8 mouse cellular contexts compared by ENCODE assay signal in genomic region chr15:85523173-85523991, GRCm38 (mm10). TPM values are rescaled to one million over a fixed set of nuclear protein-coding genes. Genes with fewer than 3 reads are reported as not detected.
DNase-seq lines count a peak whose midpoint lies in the region; ATAC-seq and TF ChIP-seq lines count a peak whose summit lies in the region.

No protein-coding gene starts in this region.

- intact Hi-C loops in gastrocnemius, postnatal 14 days (cut with DNase I; ENCODE audit: low total_unique reads) = no loop called here

- H3K27ac ChIP-seq in hindbrain, embryonic 15.5 days (replicated peaks) = no peak overlapping the region
- H3K27ac ChIP-seq in limb, embryonic 14.5 days (replicated peaks; ENCODE audit: low read depth, low read length) = no peak overlapping the region
- H3K27ac ChIP-seq in midbrain, embryonic 15.5 days = no peak overlapping the region

- TF ChIP-seq POLR2A in limb, embryonic 14.5 days (IDR thresholded peaks at IDR 0.05; ENCODE audit: borderline replicate concordance, extremely low read depth, insufficient read depth, insufficient read length) = no peak

- 0 out of 2 replicates have a peak overlapping the region, but pooled peaks have one; percentile 8 for H3K4me2 ChIP-seq in hindbrain, embryonic 15.5 days
- H3K4me2 ChIP-seq in limb, embryonic 14.5 days (replicated peaks; ENCODE audit: low read depth, low read length, severe bottlenecking) = peak overlapping the region; percentile 30; the same call in 1 of the 2 replicates
- peak overlapping the region; percentile 12; the same call in 1 of the 2 replicates for H3K4me2 ChIP-seq in midbrain, embryonic 15.5 days

- H3K9me3 ChIP-seq in hindbrain, embryonic 15.5 days = no peaks in the 10 kb centered on the region
- H3K9me3 ChIP-seq in limb, embryonic 14.5 days (ENCODE audit: control insufficient read depth, low read length) = no peaks in the 10 kb centered on the region
- no peaks in the 10 kb centered on the region for H3K9me3 ChIP-seq in midbrain, embryonic 15.5 days

- peak; percentile 55; the same call in 1 of the 2 replicates for ATAC-seq in hindbrain, embryonic 15.5 days (ENCODE audit: low FRiP score, low read depth)
- ATAC-seq in limb, embryonic 14.5 days (ENCODE audit: low FRiP score, low read depth) = peak; percentile 65; the same call in 1 of the 2 replicates
- ATAC-seq in midbrain, embryonic 15.5 days (replicated peaks) = 0 out of 2 replicates have a peak, but pooled peaks have one; percentile 37

- 16% methylated on average over 14 of the region's 14 CpGs for WGBS in hindbrain, embryonic 15.5 days
- WGBS in limb, embryonic 14.5 days = 7% methylated on average over 10 of the region's 14 CpGs
- WGBS in midbrain, embryonic 15.5 days = 13% methylated on average over 14 of the region's 14 CpGs

- H3K9ac ChIP-seq in hindbrain, embryonic 15.5 days = no peak overlapping the region
- H3K9ac ChIP-seq in limb, embryonic 14.5 days (ENCODE audit: low read depth, low read length, severe bottlenecking) = no peak overlapping the region
- H3K9ac ChIP-seq in midbrain, embryonic 15.5 days = no peak overlapping the region

- H3K27me3 ChIP-seq in hindbrain, embryonic 15.5 days = no peaks in the 10 kb centered on the region
- H3K27me3 ChIP-seq in limb, embryonic 14.5 days (ENCODE audit: control insufficient read depth, insufficient read depth, low read length) = no peaks in the 10 kb centered on the region
- no peaks in the 10 kb centered on the region; the same call in 1 of the 2 replicates for H3K27me3 ChIP-seq in midbrain, embryonic 15.5 days (replicated peaks)

- peak; percentile 21 for DNase-seq in layer of hippocampus, adult 11-12 months (ENCODE audit: low spot score)
- DNase-seq in layer of hippocampus, adult 18-20 months (ENCODE audit: low spot score in 2 of 2) = no peak
- DNase-seq in cerebellum, postnatal 14 days = peak; percentile 66 to 68
- DNase-seq in gastrocnemius, postnatal 14 days = peak; percentile 73
- peak; percentile 18 for DNase-seq in limb, embryonic 14.5 days (ENCODE audit: low spot score)
- DNase-seq in yolk sac, embryonic 10.5 days (ENCODE audit: low spot score) = peak; percentile 52

- H3K4me1 ChIP-seq in hindbrain, embryonic 15.5 days (replicated peaks) = peaks cover 12% of the 10 kb centered on the region; the same call in 1 of the 2 replicates
- H3K4me1 ChIP-seq in limb, embryonic 14.5 days (ENCODE audit: control insufficient read depth, insufficient read depth, low read length) = peaks cover 13% of the 10 kb centered on the region
- H3K4me1 ChIP-seq in midbrain, embryonic 15.5 days = peaks cover 17% of the 10 kb centered on the region

- no peak overlapping the region for H3K4me3 ChIP-seq in hindbrain, embryonic 15.5 days
- H3K4me3 ChIP-seq in limb, embryonic 14.5 days (replicated peaks; ENCODE audit: low read length) = no peak overlapping the region
- H3K4me3 ChIP-seq in midbrain, embryonic 15.5 days = no peak overlapping the region

- H3K36me3 ChIP-seq in hindbrain, embryonic 15.5 days = no peaks in the 10 kb centered on the region
- H3K36me3 ChIP-seq in limb, embryonic 14.5 days (ENCODE audit: control insufficient read depth, insufficient read depth, low read length) = no peaks in the 10 kb centered on the region
- no peaks in the 10 kb centered on the region for H3K36me3 ChIP-seq in midbrain, embryonic 15.5 days (replicated peaks)

RNA-seq across cellular contexts. Expression of gene 7530416G11Rik, which starts 20.4 kb away (rescaled TPM):
- not detected for total RNA-seq in layer of hippocampus, adult 18-20 months (2021)
- total RNA-seq in gastrocnemius, postnatal 14 days (2021) = not detected
- polyA plus RNA-seq in hindbrain, embryonic 15.5 days (2015; fragmentation: Nextera tagmentation; extraction: Ambion mirVana) = not detected in 2 replicates
- not detected in 2 replicates for polyA plus RNA-seq in limb, embryonic 14.5 days (2012; rRNA removed)
- not detected in 2 replicates for polyA plus RNA-seq in limb, embryonic 14.5 days (2014; fragmentation: Nextera tagmentation; extraction: Ambion mirVana)
- not detected in 2 replicates for polyA plus RNA-seq in midbrain, embryonic 15.5 days (2015; fragmentation: Nextera tagmentation; extraction: Ambion mirVana)

RNA-seq across cellular contexts. Expression of gene Wnt7b, which starts 58.9 kb away (rescaled TPM):
- total RNA-seq in layer of hippocampus, adult 18-20 months (2021) = 10 to 100 TPM; 43.3 to 53.8 TPM
- under 1 TPM; 0.09 to 0.12 TPM for total RNA-seq in gastrocnemius, postnatal 14 days (2021)
- polyA plus RNA-seq in hindbrain, embryonic 15.5 days (2015; fragmentation: Nextera tagmentation; extraction: Ambion mirVana) = 28.8 and 42.8 TPM in 2 replicates
- polyA plus RNA-seq in limb, embryonic 14.5 days (2012; rRNA removed) = 22.4 and 24.7 TPM in 2 replicates
- polyA plus RNA-seq in limb, embryonic 14.5 days (2014; fragmentation: Nextera tagmentation; extraction: Ambion mirVana) = 40.0 and 46.0 TPM in 2 replicates
- 33.2 and 35.0 TPM in 2 replicates for polyA plus RNA-seq in midbrain, embryonic 15.5 days (2015; fragmentation: Nextera tagmentation; extraction: Ambion mirVana)

Comparison
In these comparisons a context has a peak if more than half of its experiments do, and no peak if none do; other contexts are left out.
1. DNase-seq: peak in layer of hippocampus, adult 11-12 months (single experiment), cerebellum, postnatal 14 days (2 of 2), gastrocnemius, postnatal 14 days (single experiment), limb, embryonic 14.5 days (single experiment) and yolk sac, embryonic 10.5 days (single experiment); none in layer of hippocampus, adult 18-20 months (0 of 2).
2. Peak in every context shown above with its lines, with median percentiles within 50 percentile points of each other: ATAC-seq and H3K4me2 ChIP-seq.